Mouse (Mus musculus) splenic B cell, adult 2 months (primary cell): ENCODE results near the gene Katnb1.

Experiments used
- DNase-seq: peaks from one replicate; pipeline ENCODE4 v3.0.0-alpha.2; 2011; ENCODE audit warnings: low read depth, low spot score
- H3K27me3 ChIP-seq: 2 replicates; pipeline ENCODE4 v1.6.1; 2012; ENCODE audit warnings: mild to moderate bottlenecking, low read length, moderate library complexity, mixed read lengths; ENCODE audit not compliant: control insufficient read depth, poor library complexity, insufficient read depth, severe bottlenecking
- H3K36me3 ChIP-seq: 2 replicates; pipeline ENCODE4 v1.6.1; 2012; ENCODE audit warnings: mild to moderate bottlenecking, low read length, moderate library complexity, mixed read lengths; ENCODE audit not compliant: control insufficient read depth, poor library complexity, insufficient read depth, severe bottlenecking

Katnb1 gene

DNA sequence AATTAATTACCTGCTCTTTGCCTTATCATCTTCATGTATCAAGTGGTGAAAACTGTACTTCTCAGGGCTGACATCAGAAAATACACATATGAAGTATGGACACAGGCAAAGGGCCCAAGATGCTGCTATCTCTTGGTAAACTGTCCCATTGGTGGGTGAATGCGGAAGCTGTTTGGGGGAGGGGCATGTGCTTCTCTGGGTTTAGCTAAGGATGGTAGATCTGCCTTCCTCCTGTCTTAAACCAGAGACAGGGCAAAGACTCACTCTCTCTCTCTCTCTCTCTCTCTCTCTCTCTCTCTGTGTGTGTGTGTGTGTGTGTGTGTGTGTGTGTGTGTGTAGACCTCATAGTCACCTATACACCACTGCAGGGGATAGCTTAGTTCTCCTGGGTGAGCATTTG is 60.0 kb downstream of the Katnb1 start:
- DNase-seq = no peak
- no peaks in the 10 kb centered on the region for H3K27me3 ChIP-seq

DNA sequence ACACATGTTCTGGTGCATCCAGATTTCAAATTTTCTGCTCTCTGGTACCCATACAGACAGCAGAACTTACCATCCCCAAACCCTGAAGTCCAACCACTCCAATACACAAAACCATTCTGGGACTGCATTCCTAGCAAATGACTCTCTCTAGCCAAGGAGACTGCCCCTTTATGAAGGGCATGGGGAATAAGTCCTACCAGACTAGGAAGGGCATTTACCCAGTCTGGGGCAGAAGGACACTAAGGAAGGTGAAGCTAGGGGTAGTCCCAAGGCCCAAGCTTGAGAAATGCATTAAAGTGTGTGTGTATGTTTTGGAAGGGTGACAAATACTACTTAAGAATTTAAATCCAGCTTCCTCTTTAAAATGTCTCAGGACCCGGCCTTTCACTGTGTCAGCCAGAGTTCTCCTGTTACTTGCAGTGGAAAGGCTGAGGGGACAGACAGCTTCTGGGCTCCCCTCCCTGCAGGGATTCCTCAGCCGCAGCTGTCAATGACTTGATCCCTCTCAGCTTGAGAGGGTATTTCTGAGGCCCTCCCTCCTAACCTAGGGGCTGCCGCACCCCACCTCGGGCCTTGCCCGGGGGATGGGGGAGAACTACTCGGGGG is 60.6 kb downstream of the Katnb1 start:
- Histone ChIP-seq H3K27me3 (no peaks in the 10 kb centered on the region), H3K36me3 (no peaks in the 10 kb centered on the region)
- DNase-seq = no peak

More for the DNA sequence above, 60.0 kb downstream of the Katnb1 start:
- H3K36me3 ChIP-seq = no peaks in the 10 kb centered on the region

DNA sequence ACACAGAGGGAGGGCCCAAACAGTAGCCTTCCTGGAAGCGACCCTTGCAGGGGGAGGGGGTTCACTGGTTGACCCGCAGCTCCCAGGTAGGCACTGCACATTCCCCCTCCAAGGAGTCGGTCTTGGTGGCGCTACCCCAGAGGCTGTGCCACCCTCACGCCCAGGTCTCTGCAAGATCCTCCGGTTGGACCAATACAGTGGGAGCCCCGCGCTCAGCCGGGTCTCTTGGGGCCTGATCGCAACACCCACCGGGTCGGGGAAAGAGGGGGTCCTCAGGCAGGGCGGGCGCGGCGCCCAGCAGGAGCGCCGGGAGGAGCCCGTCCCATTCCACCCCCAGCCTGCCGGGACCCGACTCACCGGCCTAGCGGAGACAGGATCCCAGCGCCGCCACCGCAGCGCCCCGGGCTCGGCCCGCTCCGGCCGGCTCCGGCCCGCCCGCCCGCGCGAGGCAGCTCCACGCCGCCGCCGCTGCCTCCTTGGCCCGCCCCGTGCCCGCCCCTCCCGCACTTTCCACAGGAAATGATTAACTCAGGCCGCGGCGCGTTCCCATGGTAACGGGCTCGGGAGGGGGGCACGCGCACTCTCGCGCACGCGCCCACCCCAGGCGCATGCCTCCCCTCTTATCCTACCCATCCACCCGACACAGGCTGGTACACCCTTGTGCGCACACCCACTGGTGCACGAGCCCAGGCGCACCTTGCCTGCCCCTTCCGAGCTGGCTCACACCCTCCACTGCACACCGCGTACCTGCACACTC is 61.3 kb downstream of the Katnb1 start:
- H3K27me3 ChIP-seq = no peaks in the 10 kb centered on the region
- H3K36me3 ChIP-seq = no peaks in the 10 kb centered on the region
- peak; percentile 46 for DNase-seq

DNA sequence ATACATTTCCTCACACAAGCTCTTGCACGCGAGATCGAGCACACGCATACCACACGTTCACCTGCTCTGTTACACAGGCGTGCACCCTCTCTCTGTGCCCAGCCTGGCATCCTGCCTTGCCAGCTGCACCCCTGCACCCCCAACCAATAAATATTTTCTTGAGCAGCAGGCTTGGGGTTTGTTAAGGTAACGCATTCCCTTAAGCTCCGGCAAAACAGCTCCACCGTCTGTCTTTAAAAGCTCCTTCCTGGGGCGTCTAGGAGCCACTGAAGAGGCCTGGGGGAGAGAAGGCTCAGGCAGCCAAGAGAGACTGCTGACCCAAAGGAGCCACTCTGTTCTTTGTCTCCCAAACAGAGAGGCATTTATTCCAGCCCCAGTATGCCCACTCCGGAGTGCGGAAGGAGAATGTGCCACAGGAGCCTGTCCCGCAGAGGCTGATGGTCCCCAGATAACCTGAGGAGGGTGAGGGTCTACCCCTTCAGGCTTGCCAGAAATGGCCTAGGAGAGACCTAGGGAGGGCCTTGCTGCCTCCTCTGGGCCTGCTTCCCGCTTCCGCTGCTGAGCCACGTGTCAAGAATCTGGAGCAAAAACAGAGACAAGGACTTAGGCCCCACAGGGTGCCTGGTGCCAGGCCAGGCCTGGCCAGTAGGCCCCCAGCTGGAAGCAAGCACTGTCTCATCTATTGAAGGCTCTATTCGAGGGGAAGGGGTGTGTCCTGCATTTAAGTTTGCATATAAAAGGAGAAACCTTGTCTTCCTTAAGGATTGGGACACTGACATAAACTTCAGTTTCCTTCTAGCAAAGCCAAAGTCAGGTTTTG is 62.2 kb downstream of the Katnb1 start:
- Histone ChIP-seq H3K27me3 (no peaks in the 10 kb centered on the region), H3K36me3 (no peaks in the 10 kb centered on the region)
- DNase-seq = no peak

DNA sequence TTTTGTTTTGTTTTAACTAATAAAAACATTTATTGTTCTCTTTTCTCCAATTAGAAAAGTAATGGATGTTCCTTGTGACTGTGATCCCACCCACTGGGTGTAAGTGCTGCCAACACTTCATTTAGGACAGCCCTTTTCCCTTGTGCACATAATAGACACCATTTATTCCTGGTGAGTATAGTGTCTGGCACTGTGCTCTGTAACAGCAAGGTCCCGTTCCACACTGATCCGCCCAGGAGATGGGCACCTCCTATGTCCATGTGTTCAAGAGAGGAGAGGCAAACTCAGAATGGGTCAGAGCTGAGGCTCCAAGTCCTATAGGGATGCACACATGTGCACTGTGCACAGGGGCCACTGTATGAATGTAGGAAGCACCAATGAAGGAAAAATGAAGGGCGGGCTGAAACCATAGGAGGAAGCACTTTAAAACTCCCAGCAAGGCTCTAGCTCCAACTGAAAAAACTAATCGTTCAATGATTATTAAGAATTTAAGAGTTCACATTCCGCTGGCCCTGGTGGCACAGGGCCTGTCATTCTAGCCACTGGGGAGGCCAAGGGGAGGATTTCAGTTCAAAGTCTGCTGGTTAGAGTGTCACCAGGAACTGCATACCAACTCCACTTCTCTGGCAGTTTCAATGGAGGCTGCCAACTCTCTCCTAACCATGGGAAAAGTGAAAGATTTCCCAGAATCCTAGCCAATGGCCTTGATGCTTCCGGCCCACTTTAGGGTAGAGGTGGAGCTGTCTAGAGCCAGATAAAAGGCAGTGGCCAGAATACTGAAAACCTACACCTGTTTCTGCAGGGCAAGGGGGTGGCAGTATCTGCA is 63.0 kb downstream of the Katnb1 start:
- no peaks in the 10 kb centered on the region for H3K27me3 ChIP-seq
- no peaks in the 10 kb centered on the region for H3K36me3 ChIP-seq
- DNase-seq = no peak

DNA sequence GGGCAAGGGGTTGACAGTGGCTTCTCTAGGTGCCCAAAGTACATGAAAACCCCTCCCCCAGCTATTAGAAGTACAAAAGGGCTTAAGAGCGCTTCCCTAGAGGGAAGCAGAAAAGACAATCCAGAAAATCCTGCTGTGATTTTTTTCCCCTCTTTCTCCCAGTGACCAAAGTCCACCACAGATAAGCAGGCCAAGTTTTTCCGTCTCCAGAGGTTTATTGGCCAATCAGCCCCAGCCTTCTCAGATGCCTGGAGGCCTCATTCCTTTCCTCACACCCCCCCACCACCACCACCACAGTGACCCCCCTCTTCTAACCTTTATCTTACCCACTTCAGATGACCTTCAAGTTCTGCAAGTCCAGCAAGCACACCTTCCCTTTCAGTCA is 63.6 kb downstream of the Katnb1 start:
- Histone ChIP-seq H3K27me3 (no peaks in the 10 kb centered on the region), H3K36me3 (no peaks in the 10 kb centered on the region)
- no peak for DNase-seq

DNA sequence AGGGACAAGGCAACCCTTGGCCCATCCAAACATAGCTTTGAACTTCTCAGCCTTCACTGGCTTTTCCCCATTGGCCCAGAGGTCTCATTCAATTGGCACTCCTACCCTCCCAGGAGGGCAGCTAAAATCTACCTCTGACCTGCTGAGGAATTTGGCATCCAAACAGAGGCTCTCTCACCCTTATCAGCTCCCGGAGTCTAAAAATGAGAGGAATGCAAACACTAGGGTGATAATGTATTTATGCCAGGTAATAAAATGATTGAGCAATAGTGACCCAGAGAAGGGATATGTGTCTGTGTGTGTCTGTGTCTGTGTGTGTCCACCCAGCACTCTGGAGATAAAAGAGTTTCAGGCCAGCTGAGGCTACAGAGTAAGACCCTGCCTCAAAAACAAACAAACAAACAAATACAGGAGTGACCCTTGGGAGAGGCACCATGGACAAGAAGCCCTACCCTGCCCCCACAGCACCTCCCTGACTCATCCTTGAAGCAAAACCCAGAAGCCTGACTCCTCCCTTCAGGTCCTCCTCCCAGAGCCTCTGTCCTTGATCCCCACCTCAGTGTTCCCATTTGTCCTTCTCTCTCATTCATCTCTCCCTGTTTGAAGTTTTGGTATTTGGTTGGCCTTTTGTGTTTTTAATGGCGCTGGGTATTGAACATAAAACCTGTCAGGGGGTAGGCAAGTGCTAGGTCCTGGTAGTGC is 65.2 kb downstream of the Katnb1 start:
- no peak for DNase-seq
- no peaks in the 10 kb centered on the region for H3K27me3 ChIP-seq
- no peaks in the 10 kb centered on the region for H3K36me3 ChIP-seq

DNA sequence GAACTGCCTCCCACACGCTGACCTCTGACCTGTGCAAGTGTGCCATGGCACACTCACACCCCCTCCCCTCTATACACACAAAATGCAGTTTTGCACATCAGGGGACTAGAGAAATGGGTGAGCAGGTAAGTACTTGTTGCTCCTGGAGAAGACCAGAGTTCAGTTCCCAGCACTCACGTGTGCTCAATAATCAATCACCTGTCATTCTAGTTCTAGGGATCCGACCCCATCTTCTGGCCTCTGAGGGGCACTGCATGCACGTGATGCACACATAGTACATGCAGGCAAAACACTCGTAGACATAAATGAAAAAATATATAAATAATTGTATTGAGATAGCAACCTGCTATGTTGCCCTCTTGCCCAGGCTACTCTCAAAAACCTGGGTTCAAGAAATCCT is 65.9 kb downstream of the Katnb1 start:
- H3K36me3 ChIP-seq = no peaks in the 10 kb centered on the region
- no peak for DNase-seq
- H3K27me3 ChIP-seq = no peaks in the 10 kb centered on the region

DNA sequence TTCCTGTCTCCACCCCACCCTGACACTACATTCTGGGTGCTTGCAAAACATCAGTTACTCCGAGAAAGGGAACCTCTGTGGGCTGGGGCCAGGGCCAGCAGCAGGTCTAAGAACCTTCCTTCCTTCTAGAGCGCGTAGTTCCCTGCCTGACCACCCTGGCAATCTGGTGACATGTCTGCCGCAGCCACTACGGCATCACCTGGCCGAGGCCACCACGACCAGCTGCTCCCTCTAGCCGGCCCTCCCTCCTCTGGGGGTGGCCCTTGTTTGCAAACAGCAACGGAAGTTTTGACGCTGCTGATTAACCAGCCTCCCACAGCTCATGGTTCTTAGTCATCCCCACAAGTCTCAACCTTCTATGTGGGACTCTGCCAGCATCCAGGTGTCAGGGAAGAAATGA is 68.4 kb downstream of the Katnb1 start:
- Histone ChIP-seq H3K27me3 (no peaks in the 10 kb centered on the region), H3K36me3 (no peaks in the 10 kb centered on the region)
- no peak for DNase-seq

DNA sequence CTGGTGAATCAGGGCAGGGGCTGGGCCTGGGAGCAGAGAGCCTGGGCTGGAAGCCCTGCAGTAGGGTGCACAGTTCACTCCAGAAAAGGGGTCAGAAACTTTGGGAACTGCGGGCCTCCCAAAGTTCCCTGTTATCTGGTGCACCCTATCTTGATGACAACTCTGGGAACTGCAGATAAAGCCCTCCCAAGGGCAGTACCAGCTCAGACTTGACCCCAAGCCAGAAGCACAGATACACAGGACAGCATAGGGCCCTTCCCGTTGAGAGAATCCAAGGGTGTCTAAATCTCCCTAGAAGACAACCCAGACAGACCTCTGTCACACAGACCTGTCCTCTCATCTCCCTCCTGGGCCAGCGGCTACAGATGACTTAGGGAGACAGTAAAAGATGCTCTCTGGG is 69.6 kb downstream of the Katnb1 start:
- DNase-seq = no peak
- Histone ChIP-seq H3K27me3 (no peaks in the 10 kb centered on the region), H3K36me3 (no peaks in the 10 kb centered on the region)
